Mouse (Mus musculus) T-helper 1 cell (primary cell): Measurements from ENCODE around the gene Rsad2.
"Not testable (repeated sequence)": the region's sequence is repeated elsewhere in the genome, so short reads cannot be mapped to it uniquely, and the experiment has no call there.

ENCODE experiments used
- in situ Hi-C: fragments of 300-600 bp; cut with MboI, MseI; formaldehyde crosslinking; loops from one replicate; pipeline ENCODE4 v1.15.1; 2025; ENCODE audit warnings: high pct_unique_total_duplicates

Gene Rsad2

GRCm38 (mm10) chr12:26456028-26456698 is at the start of gene Rsad2:
TSS of gene Rsad2 (minus strand) at chr12:26456452.
- in situ Hi-C loops: no loop called here

GRCm38 (mm10) chr12:26501042-26501441 is 44.8 kb upstream of the Rsad2 start:
- in situ Hi-C loops: no loop called here

GRCm38 (mm10) chr12:26489942-26490341 is 33.7 kb upstream of the Rsad2 start:
- in situ Hi-C loops: no loop called here

- in situ Hi-C loops: no loop called here
Observed at GRCm38 (mm10) chr12:26488617-26489274, 32.5 kb upstream of the Rsad2 start.

- in situ Hi-C loops: no loop called here
Observed at GRCm38 (mm10) chr12:26487874-26488616, 31.8 kb upstream of the Rsad2 start.

GRCm38 (mm10) chr12:26485738-26486580 is 29.7 kb upstream of the Rsad2 start:
- in situ Hi-C loops: not testable (repeated sequence)

GRCm38 (mm10) chr12:26478196-26479004 is 22.1 kb upstream of the Rsad2 start:
- in situ Hi-C loops: no loop called here

GRCm38 (mm10) chr12:26477198-26477597 is 20.9 kb upstream of the Rsad2 start:
- in situ Hi-C loops: no loop called here

- in situ Hi-C loops: loop anchor here (5.0 kb wide), 1 partner anchor 1501 kb away; the partner anchor contains the start of gene Kidins220
Observed at GRCm38 (mm10) chr12:26473746-26474145, 17.5 kb upstream of the Rsad2 start.

- in situ Hi-C loops: loop anchor here (5.0 kb wide), 1 partner anchor 1501 kb away; the partner anchor contains the start of gene Kidins220
Observed at GRCm38 (mm10) chr12:26472770-26473481, 16.7 kb upstream of the Rsad2 start.

GRCm38 (mm10) chr12:26471376-26471775 is 15.1 kb upstream of the Rsad2 start:
- in situ Hi-C loops: loop anchor here (5.0 kb wide), 1 partner anchor 1499 kb away; the partner anchor contains the start of gene Kidins220

GRCm38 (mm10) chr12:26470042-26470409 is 13.8 kb upstream of the Rsad2 start:
- in situ Hi-C loops: loop anchor here (5.0 kb wide), 1 partner anchor 1498 kb away; the partner anchor contains the start of gene Kidins220

- in situ Hi-C loops: loop anchor here (5.0 kb wide), 1 partner anchor 1497 kb away; the partner anchor contains the start of gene Kidins220
Observed at GRCm38 (mm10) chr12:26469098-26470041, 13.1 kb upstream of the Rsad2 start, which contains the start of gene Cmpk2. TSS of gene Cmpk2 (plus strand) at chr12:26469204.

- in situ Hi-C loops: no loop called here
Observed at GRCm38 (mm10) chr12:26465600-26465999, 9.3 kb upstream of the Rsad2 start.

GRCm38 (mm10) chr12:26460091-26460490 is 3.8 kb upstream of the Rsad2 start:
- in situ Hi-C loops: no loop called here

GRCm38 (mm10) chr12:26454682-26455081 is 1.6 kb downstream of the Rsad2 start:
- in situ Hi-C loops: no loop called here

GRCm38 (mm10) chr12:26452951-26453350 is 3.3 kb downstream of the Rsad2 start:
- in situ Hi-C loops: no loop called here

- in situ Hi-C loops: no loop called here
Observed at GRCm38 (mm10) chr12:26451150-26451549, 5.1 kb downstream of the Rsad2 start.
